Mouse (Mus musculus) C2C12 (cell line): ENCODE measurements around the gene Olfr1275. TPM values are rescaled to one million over a fixed set of nuclear protein-coding genes. Genes with fewer than 3 reads are reported as not detected.

ENCODE experiments used
- H3K27me3 ChIP-seq: one replicate; pipeline ENCODE4 v1.6.1; 2011; ENCODE audit not compliant: control insufficient read depth, insufficient read depth, insufficient read length
- H3K36me3 ChIP-seq: one replicate; pipeline ENCODE4 v1.6.1; 2011; ENCODE audit not compliant: control insufficient read depth, insufficient read depth
- H3K4me3 ChIP-seq: one replicate; pipeline ENCODE4 v1.5.1; 2011; ENCODE audit warnings: mild to moderate bottlenecking, control low read depth; ENCODE audit not compliant: poor library complexity, insufficient read depth, severe bottlenecking
- H3K79me2 ChIP-seq: one replicate; pipeline ENCODE4 v1.6.1; 2011; ENCODE audit not compliant: control insufficient read depth, insufficient read depth
- H3K79me3 ChIP-seq: one replicate; pipeline ENCODE4 v1.6.1; 2011; ENCODE audit warnings: low read depth, control low read depth
- H3ac ChIP-seq: one replicate; pipeline ENCODE3; 2011; ENCODE audit warnings: low read depth; ENCODE audit not compliant: control insufficient read depth, insufficient read length
- CEBPB ChIP-seq: IDR thresholded peaks from one replicate; pipeline ENCODE4 v1.6.1; 2011; ENCODE audit warnings: low read depth, mild to moderate bottlenecking, control low read depth, moderate library complexity
- CTCF ChIP-seq: IDR thresholded peaks from one replicate; pipeline ENCODE4 v1.5.1; 2011; ENCODE audit not compliant: control insufficient read depth, insufficient read depth, insufficient read length
- FOSL1 ChIP-seq: IDR thresholded peaks from one replicate; pipeline ENCODE4 v1.8.0; 2011; ENCODE audit warnings: mild to moderate bottlenecking, low read length; ENCODE audit not compliant: poor library complexity, insufficient read depth, severe bottlenecking
- MAX ChIP-seq: IDR thresholded peaks from one replicate; pipeline ENCODE4 v1.6.1; 2011; ENCODE audit warnings: mild to moderate bottlenecking, control low read depth
- MYOD1 ChIP-seq: IDR thresholded peaks from one replicate; pipeline ENCODE4 v1.6.1; 2011; ENCODE audit warnings: low read depth; ENCODE audit not compliant: control insufficient read depth, insufficient read length
- MYOG ChIP-seq: IDR thresholded peaks from one replicate; pipeline ENCODE4 v1.6.1; 2011; ENCODE audit not compliant: control insufficient read depth, insufficient read length; ENCODE audit errors: extremely low read depth
- USF1 ChIP-seq: IDR thresholded peaks from one replicate; pipeline ENCODE4 v1.6.1; 2011; ENCODE audit warnings: low read depth, mild to moderate bottlenecking, control low read depth, moderate library complexity
- long read RNA-seq, 2 experiments: library from polyadenylated mRNA; unstranded; transcript quantifications; one replicate each; pipeline ENCODE4 v2.0.0; 2019 to 2020
- polyA plus RNA-seq: library from polyadenylated mRNA; unstranded; fragments of >200 nt; fragmentation: generic; extraction: Trizol; gene quantifications from one replicate; pipeline ENCODE4 v1.2.1, GENCODE M21; 2012; ENCODE audit warnings: missing spikeins

Olfr1275 gene
- not detected for polyA plus RNA-seq
- long read RNA-seq, experiment 1 = 0 reads
- long read RNA-seq, experiment 2 = 0 reads

- no peaks in the 10 kb centered on the region for H3K79me2 ChIP-seq
- TF ChIP-seq CTCF = no peak
- no peak for TF ChIP-seq USF1
- TF ChIP-seq MAX = no peak
- TF ChIP-seq CEBPB = no peak
- TF ChIP-seq MYOD1 = no peak
- TF ChIP-seq MYOG = no peak
- TF ChIP-seq FOSL1 = no peak
These were observed at the start of gene Olfr1275 for GRCm38 (mm10) chr2:111235186-111235585. Gene Olfr1275, minus strand, starts transcription at chr2:111235286.

GRCm38 (mm10) chr2:111274006-111274405, 38.9 kb upstream of the Olfr1275 start, which contains the start of gene Olfr1277:
Gene Olfr1277, minus strand, starts transcription at chr2:111274106.
- Histone ChIP-seq H3K4me3 (no peak within 1 kb of the TSS), H3K79me2 (no peaks in the 10 kb centered on the region), H3K27me3 (no peaks in the 10 kb centered on the region), H3ac (no peak within 1 kb of the TSS), H3K79me3 (no peaks in the 10 kb centered on the region), H3K36me3 (no peaks in the 10 kb centered on the region)
- TF ChIP-seq USF1 (no peak), CTCF (no peak), MYOD1 (no peak), MAX (no peak), FOSL1 (no peak), CEBPB (no peak), MYOG (no peak)

More at GRCm38 (mm10) chr2:111235186-111235585, at the start of gene Olfr1275:
- Histone ChIP-seq H3K79me3 (no peaks in the 10 kb centered on the region), H3K4me3 (no peak within 1 kb of the TSS), H3K36me3 (no peaks in the 10 kb centered on the region), H3K27me3 (no peaks in the 10 kb centered on the region), H3ac (no peak within 1 kb of the TSS)

- H3K79me3 ChIP-seq = no peaks in the 10 kb centered on the region
- H3ac ChIP-seq = no peak within 1 kb of the TSS
- H3K4me3 ChIP-seq = no peak within 1 kb of the TSS
- no peak for TF ChIP-seq USF1
- no peak for TF ChIP-seq CEBPB
- TF ChIP-seq MAX = no peak
- no peaks in the 10 kb centered on the region for H3K27me3 ChIP-seq
- no peaks in the 10 kb centered on the region for H3K36me3 ChIP-seq
- H3K79me2 ChIP-seq = no peaks in the 10 kb centered on the region
These were observed 19.1 kb upstream of the Olfr1275 start, which contains the start of gene Olfr1276 for GRCm38 (mm10) chr2:111254216-111254615. Gene Olfr1276, plus strand, starts transcription at chr2:111254516.

- TF ChIP-seq MYOG (no peak), USF1 (no peak), FOSL1 (no peak), MAX (no peak), MYOD1 (no peak), CEBPB (no peak), CTCF (no peak)
- no peaks in the 10 kb centered on the region for H3K27me3 ChIP-seq
- no peaks in the 10 kb centered on the region for H3K79me2 ChIP-seq
- no peaks in the 10 kb centered on the region for H3K36me3 ChIP-seq
- H3ac ChIP-seq = no peak within 1 kb of the TSS
- H3K79me3 ChIP-seq = no peaks in the 10 kb centered on the region
- H3K4me3 ChIP-seq = no peak within 1 kb of the TSS
These were observed 5.6 kb downstream of the Olfr1275 start, which contains the start of gene 4930430A15Rik for GRCm38 (mm10) chr2:111229502-111229901. Gene 4930430A15Rik, minus strand, starts transcription at chr2:111229602.

- TF ChIP-seq CEBPB (no peak), MYOG (no peak), MYOD1 (no peak), USF1 (no peak), MAX (no peak), FOSL1 (no peak), CTCF (no peak)
- no peaks in the 10 kb centered on the region for H3K27me3 ChIP-seq
- no peaks in the 10 kb centered on the region for H3K36me3 ChIP-seq
- H3ac ChIP-seq = no peak overlapping the region
- H3K4me3 ChIP-seq = no peak overlapping the region
- H3K79me2 ChIP-seq = no peaks in the 10 kb centered on the region
- H3K79me3 ChIP-seq = no peaks in the 10 kb centered on the region
These were observed 53.0 kb downstream of the Olfr1275 start for GRCm38 (mm10) chr2:111182068-111182467.

Other genes with a start within 250 kb of the Olfr1275 start
- not detected for gene Gm13941, start 129.3 kb downstream of the Olfr1275 start, polyA plus RNA-seq
- not detected for gene Gm15130, start 82.3 kb downstream of the Olfr1275 start, polyA plus RNA-seq
- not detected for gene 4930430A15Rik, start 5.7 kb downstream of the Olfr1275 start, polyA plus RNA-seq
- not detected for gene Olfr1276, start 19.2 kb upstream of the Olfr1275 start, polyA plus RNA-seq
- not detected for gene Olfr1277, start 38.8 kb upstream of the Olfr1275 start, polyA plus RNA-seq
- not detected for gene Olfr1278, start 54.9 kb upstream of the Olfr1275 start, polyA plus RNA-seq
- not detected for gene Olfr1279, start 65.3 kb upstream of the Olfr1275 start, polyA plus RNA-seq
- not detected for gene Olfr1280, start 78.7 kb upstream of the Olfr1275 start, polyA plus RNA-seq
- gene Olfr1281, start 91.2 kb upstream of the Olfr1275 start, polyA plus RNA-seq = not detected
- gene Olfr1282, start 100.8 kb upstream of the Olfr1275 start, polyA plus RNA-seq = not detected
- gene Olfr1283, start 131.5 kb upstream of the Olfr1275 start, polyA plus RNA-seq = not detected
- gene Olfr1284, start 140.2 kb upstream of the Olfr1275 start, polyA plus RNA-seq = not detected
- not detected for gene Olfr1286, start 187.8 kb upstream of the Olfr1275 start, polyA plus RNA-seq
- not detected for gene Olfr1287, start 213.9 kb upstream of the Olfr1275 start, polyA plus RNA-seq
- not detected for gene Olfr1288, start 238.8 kb upstream of the Olfr1275 start, polyA plus RNA-seq
- not detected for gene Olfr1289, start 245.5 kb upstream of the Olfr1275 start, polyA plus RNA-seq